Mouse (Mus musculus): ENCODE measurements around the gene Rorc.

Gene Rorc

GRCm38 (mm10) chr3:94413031-94413679 lies 40.6 kb downstream of the Rorc start, which contains the start of gene Tdrkh:
Gene Tdrkh, plus strand, starts transcription at chr3:94413273.
- DNase-seq (ENCODE audit: low spot score in 2 of 2) = peak; percentile 96 to 97

GRCm38 (mm10) chr3:94430980-94431379 lies 58.4 kb downstream of the Rorc start:
- no peak for DNase-seq (ENCODE audit: low spot score in 2 of 2)

GRCm38 (mm10) chr3:94434305-94434704 lies 61.7 kb downstream of the Rorc start:
- no peak for DNase-seq (ENCODE audit: low spot score in 2 of 2)

GRCm38 (mm10) chr3:94436420-94436819 lies 63.8 kb downstream of the Rorc start:
- DNase-seq (ENCODE audit: low spot score in 2 of 2) = no peak

- no peak for DNase-seq (ENCODE audit: low spot score in 2 of 2)
These were observed 68.6 kb downstream of the Rorc start for GRCm38 (mm10) chr3:94441182-94441581.

- DNase-seq (ENCODE audit: low spot score in 2 of 2) = peak; percentile 97
These were observed 70.5 kb downstream of the Rorc start, which contains the start of gene Mrpl9 for GRCm38 (mm10) chr3:94442951-94443596. Gene Mrpl9, plus strand, starts transcription at chr3:94443318.

GRCm38 (mm10) chr3:94443597-94443964 lies 71.0 kb downstream of the Rorc start, which contains the start of gene Oaz3:
Gene Oaz3, minus strand, starts transcription at chr3:94443915.
- DNase-seq (ENCODE audit: low spot score in 2 of 2) = no peak

Measured in cerebellum, postnatal 4 days (tissue).